Mouse (Mus musculus): ENCODE measurements around the gene Rai2.

Gene Rai2

DNA sequence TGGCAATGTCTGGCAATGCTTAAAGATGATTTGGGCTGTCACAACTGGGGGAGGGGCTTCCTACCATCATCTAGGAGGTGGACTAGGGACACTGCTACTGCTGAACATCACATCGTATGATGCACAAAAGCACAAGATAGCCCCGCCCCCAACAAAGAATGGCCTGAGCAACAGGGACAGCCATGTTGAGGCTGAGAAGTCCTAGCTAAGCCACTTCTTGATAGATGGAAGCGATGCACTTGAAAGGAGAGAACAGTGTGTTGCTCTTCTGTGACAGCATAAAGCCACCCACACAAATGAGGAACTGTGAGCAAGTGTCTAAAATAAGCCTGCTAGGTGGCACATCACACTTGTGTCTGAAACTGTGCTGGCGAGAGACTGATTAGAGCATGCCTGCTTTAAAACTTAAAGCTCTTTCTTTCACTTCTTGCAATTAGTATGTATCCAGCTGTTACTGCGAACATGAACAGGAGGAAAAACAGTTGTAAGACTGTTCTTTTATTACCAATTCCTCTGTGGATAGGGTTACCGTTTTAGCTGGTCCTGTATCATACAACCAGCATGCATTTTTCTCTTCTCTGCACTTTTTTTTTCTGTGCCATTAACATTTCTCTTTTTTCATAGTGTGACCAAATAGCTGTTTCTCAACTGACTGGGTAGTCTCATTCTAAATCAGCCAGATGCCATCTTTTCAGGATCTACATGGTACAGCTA, 63.6 kb downstream of the Rai2 start:
- in situ Hi-C loops (cut with MboI; ENCODE audit: low pct_unique_long_range_greater_than_20kb in 1 of 2, low sequenced_read_pairs in 2 of 2, unreplicated experiment in 1 of 2) = no loop called here

DNA sequence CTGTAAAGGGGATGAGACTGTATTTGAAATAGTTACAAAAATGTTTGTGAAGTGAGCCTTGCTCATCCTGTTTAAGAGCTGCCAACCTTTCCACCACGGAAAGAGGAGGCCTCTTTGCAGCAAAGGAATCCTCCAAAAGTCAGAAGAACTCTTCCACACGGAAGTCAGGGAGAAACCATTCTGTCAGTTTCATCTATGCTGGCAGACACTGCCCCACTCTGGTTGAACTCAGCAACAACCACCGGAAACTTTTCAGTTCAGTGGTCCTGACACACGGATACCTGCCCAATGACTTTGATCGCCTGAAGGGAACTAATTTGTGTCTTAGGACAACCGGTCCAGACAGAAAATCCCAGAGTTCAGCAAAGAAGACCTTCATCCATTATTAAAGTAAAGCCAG, 73.3 kb downstream of the Rai2 start:
- in situ Hi-C loops (cut with MboI; ENCODE audit: low pct_unique_long_range_greater_than_20kb in 1 of 2, low sequenced_read_pairs in 2 of 2, unreplicated experiment in 1 of 2) = no loop called here

DNA sequence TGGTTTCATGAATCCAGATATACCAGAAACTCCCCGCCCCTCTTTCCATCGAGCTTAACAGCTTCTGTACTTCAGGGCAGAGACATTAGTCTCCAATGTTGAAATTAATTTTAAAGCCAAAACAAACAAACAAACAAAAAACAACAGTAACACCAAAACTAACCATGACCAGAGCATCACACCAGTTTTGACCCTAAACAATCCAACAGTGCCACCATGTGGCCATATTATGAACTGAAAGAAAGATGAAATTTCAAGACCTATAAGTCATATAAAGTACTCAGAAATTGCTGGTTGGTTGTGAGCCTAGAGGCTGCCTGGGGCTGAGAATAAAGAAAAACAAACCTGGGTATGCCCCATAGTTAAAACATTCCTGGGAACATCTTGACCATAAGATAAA, 109.3 kb downstream of the Rai2 start:
- in situ Hi-C loops (cut with MboI; ENCODE audit: low pct_unique_long_range_greater_than_20kb in 1 of 2, low sequenced_read_pairs in 2 of 2, unreplicated experiment in 1 of 2) = loop anchor here in 1 of 2 experiments (10.0 kb wide), 1 partner anchor 431 kb away; no protein-coding TSS in a partner anchor
